Mouse (Mus musculus) testis, adult 2 months (tissue): ENCODE measurements around the gene Hyal3.

Experiments used
- CTCF ChIP-seq: fragments of 200-500 bp; IDR thresholded peaks from 2 replicates; pipeline ENCODE4 v1.5.1; 2012; ENCODE audit warnings: low read depth, mild to moderate bottlenecking, inconsistent platforms, low read length, moderate library complexity; ENCODE audit not compliant: control insufficient read depth, insufficient read depth, insufficient replicate concordance
- POLR2A ChIP-seq: fragments of 200-500 bp; IDR thresholded peaks from 2 replicates; pipeline ENCODE4 v1.6.1; 2012; ENCODE audit warnings: low read depth, mild to moderate bottlenecking, inconsistent platforms, low read length, moderate library complexity; ENCODE audit not compliant: control insufficient read depth

GRCm38 (mm10) chr9:107609433-107609830 is 28.8 kb downstream of the Hyal3 start:
- TF ChIP-seq POLR2A (no peak), CTCF (no peak)
